Mouse (Mus musculus) forebrain, embryonic 10.5 days (tissue): ENCODE results near the gene En2. TPM values are rescaled to one million over a fixed set of nuclear protein-coding genes. Genes with fewer than 3 reads are reported as not detected.
A peak's percentile ranks its signal among the peaks of the same experiment; 100 is the strongest.

Source experiments
- DNase-seq: peaks from one replicate; pipeline ENCODE4 v3.0.0-alpha.2; 2017; ENCODE audit warnings: low spot score; ENCODE audit errors: extremely low spot score
- H3K27ac ChIP-seq: fragments of 300-500 bp; sonication (generic); 2 replicates; pipeline ENCODE4 v1.5.1; 2016; ENCODE audit warnings: mild to moderate bottlenecking
- H3K27me3 ChIP-seq: fragments of 300-500 bp; sonication (generic); 2 replicates; pipeline ENCODE4 v1.6.1; 2016; ENCODE audit warnings: mild to moderate bottlenecking; ENCODE audit not compliant: poor library complexity, severe bottlenecking
- H3K36me3 ChIP-seq: fragments of 300-500 bp; sonication (generic); replicated peaks from 2 replicates; pipeline ENCODE4 v1.6.1; 2016; ENCODE audit warnings: mild to moderate bottlenecking, moderate library complexity
- H3K4me1 ChIP-seq: fragments of 300-500 bp; sonication (generic); 2 replicates; pipeline ENCODE4 v1.6.1; 2016
- H3K4me3 ChIP-seq: fragments of 300-500 bp; sonication (generic); 2 replicates; pipeline ENCODE4 v1.5.1; 2016; ENCODE audit warnings: mild to moderate bottlenecking, moderate library complexity
- H3K9me3 ChIP-seq: fragments of 300-500 bp; sonication (generic); 2 replicates; pipeline ENCODE4 v1.6.1; 2016; ENCODE audit warnings: mild to moderate bottlenecking, moderate library complexity
- WGBS: fragments of 180-500 bp; shearing (Covaris S2); methylation state at CpG from one replicate; pipeline ENCODE4 v1.1.7; 2016; 5-methylcytosine and 5-hydroxymethylcytosine counted together
- polyA plus RNA-seq: library from polyadenylated mRNA; unstranded; fragments of >200 nt; fragmentation: Nextera tagmentation; extraction: Ambion mirVana; gene quantifications from 2 replicates; pipeline ENCODE4 v1.2.1, GENCODE M21; 2016

The En2 gene
- polyA plus RNA-seq, 1 experiment from 2014 or later = not detected

GRCm38 (mm10) chr5:28166256-28167231, 1.1 kb downstream of the En2 start:
- DNase-seq = peak; percentile 64
- H3K4me1 ChIP-seq = peaks cover 44% of the 10 kb centered on the region
- peak overlapping the region; percentile 48 for H3K4me3 ChIP-seq
- peaks cover 99% of the 10 kb centered on the region for H3K27me3 ChIP-seq
- no peak overlapping the region for H3K27ac ChIP-seq
- no peaks in the 10 kb centered on the region for H3K36me3 ChIP-seq
- H3K9me3 ChIP-seq = no peaks in the 10 kb centered on the region
- under 1% methylated on average over 110 of the region's 111 CpGs for WGBS

GRCm38 (mm10) chr5:28167611-28168252, 2.2 kb downstream of the En2 start:
- DNase-seq = no peak
- H3K27me3 ChIP-seq = peaks cover 99% of the 10 kb centered on the region
- no peak overlapping the region for H3K27ac ChIP-seq
- WGBS = 1% methylated on average over 29 of the region's 29 CpGs
- H3K4me1 ChIP-seq = peaks cover 37% of the 10 kb centered on the region
- no peaks in the 10 kb centered on the region for H3K36me3 ChIP-seq
- H3K9me3 ChIP-seq = no peaks in the 10 kb centered on the region
- no peak overlapping the region for H3K4me3 ChIP-seq

- Histone ChIP-seq H3K36me3 (no peaks in the 10 kb centered on the region), H3K9me3 (no peaks in the 10 kb centered on the region), H3K4me1 (peaks cover 37% of the 10 kb centered on the region), H3K27ac (no peak overlapping the region), H3K27me3 (peaks cover 99% of the 10 kb centered on the region), H3K4me3 (no peak overlapping the region; the same call in 1 of the 2 replicates)
- no peak for DNase-seq
- under 1% methylated on average over 36 of the region's 36 CpGs for WGBS
Observed at GRCm38 (mm10) chr5:28168253-28169165, 3.0 kb downstream of the En2 start.

DNA sequence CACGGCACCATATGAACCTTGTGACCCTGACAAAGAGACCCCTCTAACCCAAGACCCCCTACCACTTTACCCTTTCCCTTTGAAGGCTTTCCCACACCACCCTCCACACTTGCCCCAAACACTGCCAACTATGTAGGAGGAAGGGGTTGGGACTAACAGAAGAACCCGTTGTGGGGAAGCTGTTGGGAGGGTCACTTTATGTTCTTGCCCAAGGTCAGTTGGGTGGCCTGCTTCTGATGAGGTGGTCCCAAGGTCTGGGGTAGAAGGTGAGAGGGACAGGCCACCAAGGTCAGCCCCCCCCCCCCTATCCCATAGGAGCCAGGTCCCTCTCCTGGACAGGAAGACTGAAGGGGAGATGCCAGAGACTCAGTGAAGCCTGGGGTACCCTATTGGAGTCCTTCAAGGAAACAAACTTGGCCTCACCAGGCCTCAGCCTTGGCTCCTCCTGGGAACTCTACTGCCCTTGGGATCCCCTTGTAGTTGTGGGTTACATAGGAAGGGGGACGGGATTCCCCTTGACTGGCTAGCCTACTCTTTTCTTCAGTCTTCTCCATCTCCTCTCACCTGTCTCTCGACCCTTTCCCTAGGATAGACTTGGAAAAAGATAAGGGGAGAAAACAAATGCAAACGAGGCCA, 3.8 kb downstream of the En2 start:
- H3K4me1 ChIP-seq = peaks cover 41% of the 10 kb centered on the region
- H3K36me3 ChIP-seq = no peaks in the 10 kb centered on the region
- H3K4me3 ChIP-seq = no peak overlapping the region; the same call in 1 of the 2 replicates
- WGBS = 5% methylated on average over 5 of the region's 5 CpGs
- peaks cover 99% of the 10 kb centered on the region for H3K27me3 ChIP-seq
- no peak overlapping the region for H3K27ac ChIP-seq
- no peak for DNase-seq
- H3K9me3 ChIP-seq = no peaks in the 10 kb centered on the region

GRCm38 (mm10) chr5:28170081-28170480, 4.6 kb downstream of the En2 start:
- Histone ChIP-seq H3K27ac (no peak overlapping the region), H3K4me3 (no peak overlapping the region), H3K27me3 (peaks cover 99% of the 10 kb centered on the region), H3K4me1 (peaks cover 43% of the 10 kb centered on the region), H3K36me3 (no peaks in the 10 kb centered on the region), H3K9me3 (no peaks in the 10 kb centered on the region)
- DNase-seq = peak; percentile 56
- 1% methylated on average over 17 of the region's 17 CpGs for WGBS

DNA sequence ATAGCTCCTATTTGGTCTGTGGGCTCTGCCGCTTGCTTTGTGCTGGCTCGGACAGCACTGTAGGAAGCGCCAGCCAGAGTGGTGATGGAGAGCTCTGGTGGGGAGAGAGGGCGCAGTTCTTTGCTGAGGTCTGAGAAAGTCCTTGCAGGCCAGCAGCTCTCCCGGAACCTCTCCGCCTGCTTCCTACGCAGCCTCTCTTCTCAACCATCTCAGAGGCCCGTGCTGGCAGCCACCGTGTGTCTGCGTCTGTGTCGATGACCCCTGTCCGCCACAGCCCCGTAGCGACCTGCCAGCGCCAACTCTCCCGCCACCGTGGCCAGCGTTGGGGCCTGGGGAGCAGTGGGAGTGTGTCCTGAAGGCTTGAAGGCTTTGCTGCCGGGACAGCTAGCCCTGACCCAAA, 5.4 kb downstream of the En2 start:
- Histone ChIP-seq H3K4me1 (peaks cover 40% of the 10 kb centered on the region), H3K4me3 (no peak overlapping the region), H3K36me3 (no peaks in the 10 kb centered on the region), H3K27me3 (peaks cover 99% of the 10 kb centered on the region), H3K9me3 (no peaks in the 10 kb centered on the region), H3K27ac (no peak overlapping the region)
- 0% methylated on average over 19 of the region's 19 CpGs for WGBS
- DNase-seq = peak; percentile 56

DNA sequence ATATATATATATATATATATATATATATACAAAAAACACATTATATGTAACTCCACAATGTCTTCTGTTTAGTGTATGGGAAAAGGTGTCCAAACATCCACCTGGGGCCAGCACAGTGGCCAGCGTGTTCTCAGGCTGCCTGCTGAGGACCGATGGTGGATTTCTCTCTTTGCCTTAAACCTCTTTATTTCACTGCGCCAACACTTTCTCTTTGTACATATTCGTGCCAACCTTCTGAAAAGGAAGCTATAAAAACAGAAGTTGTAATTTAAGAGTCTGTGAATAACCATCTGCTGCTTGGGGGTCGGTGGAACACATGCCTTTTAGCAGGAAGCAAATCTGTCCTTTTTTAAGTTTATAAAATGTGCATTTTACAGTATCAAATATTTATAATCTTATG, 6.2 kb downstream of the En2 start:
- DNase-seq = no peak
- H3K4me1 ChIP-seq = peaks cover 36% of the 10 kb centered on the region
- no peak overlapping the region for H3K27ac ChIP-seq
- no peak overlapping the region for H3K4me3 ChIP-seq
- WGBS = 5% methylated on average over 5 of the region's 5 CpGs
- no peaks in the 10 kb centered on the region for H3K36me3 ChIP-seq
- no peaks in the 10 kb centered on the region for H3K9me3 ChIP-seq
- peaks cover 99% of the 10 kb centered on the region for H3K27me3 ChIP-seq

DNA sequence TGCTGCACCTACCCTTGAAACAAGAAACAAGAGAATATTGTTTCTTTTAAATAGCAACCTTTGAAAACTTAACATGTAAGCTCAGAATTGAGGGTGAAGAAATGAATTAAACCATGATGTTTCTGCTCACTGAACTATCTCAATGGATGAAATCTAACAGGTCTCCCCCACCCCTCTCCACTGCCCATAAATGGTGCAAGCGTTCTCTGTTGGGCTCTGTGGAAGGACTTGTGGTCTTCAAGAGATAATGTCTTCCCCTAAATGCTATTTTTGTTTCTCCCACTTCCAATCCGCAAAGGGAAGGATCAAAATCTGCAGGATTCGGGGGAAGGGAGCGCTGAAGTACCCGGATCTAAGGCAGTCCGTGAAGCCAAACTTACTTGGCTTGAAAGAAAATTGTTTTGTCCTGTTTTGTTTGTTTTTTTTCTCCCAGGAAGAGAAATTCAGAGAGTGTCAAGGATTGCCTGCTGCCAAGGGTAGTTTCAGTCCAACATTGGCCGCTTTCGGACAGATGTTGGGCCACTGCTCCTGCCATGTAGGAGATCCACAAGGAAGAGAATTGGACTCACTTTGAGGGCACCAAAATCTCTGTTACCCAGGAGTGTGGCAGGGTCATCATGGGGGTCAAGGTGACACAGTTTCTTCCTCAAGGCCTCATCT, 6.9 kb downstream of the En2 start:
- Histone ChIP-seq H3K4me1 (peaks cover 31% of the 10 kb centered on the region), H3K4me3 (no peak overlapping the region), H3K27me3 (peaks cover 99% of the 10 kb centered on the region), H3K36me3 (no peaks in the 10 kb centered on the region), H3K9me3 (no peaks in the 10 kb centered on the region), H3K27ac (no peak overlapping the region)
- WGBS = 1% methylated on average over 8 of the region's 8 CpGs
- DNase-seq = no peak

DNA sequence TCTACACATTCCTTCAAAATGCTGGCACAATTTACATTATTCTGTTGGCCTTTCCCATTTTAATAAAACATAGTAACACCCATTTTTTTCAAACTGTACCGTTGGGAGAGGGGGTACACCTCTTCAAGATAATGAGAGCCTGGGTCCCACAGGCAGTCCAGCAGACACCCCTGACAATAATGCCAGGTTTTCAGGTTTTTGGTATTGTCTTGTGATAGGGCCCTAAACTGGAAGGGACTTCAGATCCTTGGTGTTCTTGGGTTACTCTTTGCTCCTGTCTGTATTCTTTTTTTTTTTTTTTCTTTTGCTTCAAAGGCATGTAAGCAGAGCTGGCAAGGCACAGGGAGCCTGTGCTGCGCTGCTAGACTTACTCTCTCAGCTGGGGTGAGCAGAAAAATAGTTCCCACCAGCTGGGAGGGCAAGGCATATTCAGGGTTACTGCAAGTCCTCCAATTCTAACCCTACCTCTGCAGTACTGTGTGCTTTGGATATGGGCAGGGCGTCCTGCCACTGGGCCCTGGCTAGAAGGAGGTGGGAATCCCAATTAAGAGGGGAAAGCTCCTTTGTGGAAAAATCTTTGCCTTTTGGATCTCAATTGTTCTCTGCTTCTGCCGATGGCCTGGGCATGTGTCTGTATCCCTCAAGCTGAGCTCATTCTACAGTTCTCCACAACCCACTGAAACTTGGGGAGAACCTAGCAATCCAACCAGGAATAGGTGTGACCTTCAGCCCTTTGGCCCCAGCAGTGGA, 7.6 kb downstream of the En2 start:
- Histone ChIP-seq H3K9me3 (no peaks in the 10 kb centered on the region), H3K4me1 (peaks cover 31% of the 10 kb centered on the region), H3K27me3 (peaks cover 99% of the 10 kb centered on the region), H3K36me3 (no peaks in the 10 kb centered on the region), H3K27ac (no peak overlapping the region), H3K4me3 (no peak overlapping the region)
- 3% methylated on average over 4 of the region's 4 CpGs for WGBS
- DNase-seq = no peak

GRCm38 (mm10) chr5:28173674-28174073, 8.2 kb downstream of the En2 start:
- no peak for DNase-seq
- Histone ChIP-seq H3K27ac (no peak overlapping the region), H3K4me3 (no peak overlapping the region), H3K36me3 (no peaks in the 10 kb centered on the region), H3K9me3 (no peaks in the 10 kb centered on the region), H3K4me1 (peaks cover 27% of the 10 kb centered on the region), H3K27me3 (peaks cover 99% of the 10 kb centered on the region)
- 3% methylated on average over 1 of the region's 1 CpGs for WGBS

GRCm38 (mm10) chr5:28174086-28174485, 8.6 kb downstream of the En2 start:
- H3K9me3 ChIP-seq = no peaks in the 10 kb centered on the region
- H3K27ac ChIP-seq = no peak overlapping the region
- H3K4me3 ChIP-seq = no peak overlapping the region
- under 1% methylated on average over 9 of the region's 9 CpGs for WGBS
- H3K4me1 ChIP-seq = peaks cover 26% of the 10 kb centered on the region
- peaks cover 99% of the 10 kb centered on the region for H3K27me3 ChIP-seq
- no peak for DNase-seq
- H3K36me3 ChIP-seq = no peaks in the 10 kb centered on the region
